Mouse (Mus musculus) myocyte (in vitro differentiated cells): Measurements from ENCODE around the gene Rai1.
A peak's percentile ranks its signal among the peaks of the same experiment; 100 is the strongest.

Source experiments
- CEBPB ChIP-seq: IDR thresholded peaks from 2 replicates; pipeline ENCODE4 v1.6.1; 2011; ENCODE audit warnings: mild to moderate bottlenecking, moderate library complexity; ENCODE audit not compliant: poor library complexity, insufficient read depth, severe bottlenecking
- E2F4 ChIP-seq: IDR thresholded peaks from one replicate; pipeline ENCODE4 v1.6.1; 2011; ENCODE audit warnings: mild to moderate bottlenecking, control low read depth, moderate library complexity; ENCODE audit not compliant: insufficient read depth
- MAX ChIP-seq: IDR thresholded peaks from one replicate; pipeline ENCODE4 v1.6.1; 2011; ENCODE audit warnings: low read depth, mild to moderate bottlenecking, control low read depth
- MYOD1 ChIP-seq, 3 experiments: IDR thresholded peaks; one replicate each; pipeline ENCODE4 v1.6.1; 2011; ENCODE audit warnings: control low read depth in 2 of 3, low read depth in 2 of 3, mild to moderate bottlenecking in 2 of 3, moderate library complexity in 1 of 3; ENCODE audit not compliant: insufficient read length in 2 of 3, control insufficient read depth in 1 of 3
- MYOG ChIP-seq, 3 experiments: IDR thresholded peaks; one replicate each; pipeline ENCODE4 v1.6.1; 2011; ENCODE audit warnings: control low read depth in 2 of 3, low read depth in 2 of 3, mild to moderate bottlenecking in 2 of 3; ENCODE audit not compliant: insufficient read length in 2 of 3, control insufficient read depth in 1 of 3, insufficient read depth in 1 of 3
- POLR2A ChIP-seq: IDR thresholded peaks from one replicate; pipeline ENCODE4 v1.6.1; 2011; ENCODE audit warnings: low read depth, mild to moderate bottlenecking, control low read depth, moderate library complexity; ENCODE audit not compliant: insufficient read length
- POLR2AphosphoS2 ChIP-seq: IDR thresholded peaks from one replicate; pipeline ENCODE4 v1.6.1; 2011; ENCODE audit warnings: low read depth, control low read depth; ENCODE audit not compliant: insufficient read length
- SRF ChIP-seq: IDR thresholded peaks from one replicate; pipeline ENCODE4 v1.6.1; 2011; ENCODE audit warnings: low read depth; ENCODE audit not compliant: control insufficient read depth, insufficient read length
- TCF12 ChIP-seq: IDR thresholded peaks from one replicate; pipeline ENCODE4 v1.6.1; 2011; ENCODE audit warnings: mild to moderate bottlenecking, control low read depth; ENCODE audit not compliant: poor library complexity, insufficient read depth, severe bottlenecking
- TCF3 ChIP-seq: IDR thresholded peaks from one replicate; pipeline ENCODE4 v1.6.1; 2011; ENCODE audit warnings: low read depth, control low read depth; ENCODE audit not compliant: insufficient read length

DNA sequence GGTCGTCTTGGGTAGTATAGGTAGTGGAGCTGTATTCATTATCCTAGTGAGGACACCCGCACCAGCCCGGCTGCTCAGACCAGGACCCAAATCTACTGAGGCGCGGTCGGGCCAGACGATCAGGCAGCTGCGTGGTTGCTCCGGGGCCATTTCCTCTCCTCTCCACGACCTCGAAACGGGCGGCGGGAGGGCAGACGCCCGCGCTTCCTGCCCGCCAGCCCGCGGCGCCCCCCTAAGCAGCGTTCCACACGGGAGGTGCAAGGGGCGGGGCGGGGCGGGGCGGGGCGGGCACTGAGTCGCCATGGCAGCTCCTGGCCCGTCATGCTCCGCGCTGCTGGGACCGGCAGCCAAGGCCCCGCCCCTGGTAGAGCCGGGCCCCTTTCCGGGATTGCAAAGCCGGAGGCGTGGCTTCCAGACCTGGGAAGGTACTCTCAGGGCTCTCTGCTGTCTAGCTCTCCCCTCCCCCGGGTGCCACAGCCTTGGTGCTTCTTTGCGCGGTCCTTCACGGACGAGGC, 10.3 kb downstream of the Rai1 start:
- TF ChIP-seq POLR2A (peak; percentile 58), MYOD1 (IDR thresholded peaks at IDR 0.05; ENCODE audit: control insufficient read depth in 1 of 3, insufficient read length in 2 of 3, low read depth in 2 of 3) (peak in 1 of 3 experiments; percentile 18), TCF12 (no peak), MAX (no peak), E2F4 (no peak), MYOG (IDR thresholded peaks at IDR 0.05; ENCODE audit: control insufficient read depth in 1 of 3, insufficient read depth in 1 of 3, insufficient read length in 2 of 3, low read depth in 2 of 3) (peak in 1 of 3 experiments; percentile 12), SRF (no peak), CEBPB (no peak), TCF3 (no peak), POLR2AphosphoS2 (peak; percentile 55)
